Mouse (Mus musculus): Measurements from ENCODE around the gene Tarbp2. TPM values are rescaled to one million over a fixed set of nuclear protein-coding genes. Genes with fewer than 3 reads are reported as not detected.

Gene Tarbp2
- 62.3 and 70.0 TPM in 2 replicates for polyA plus RNA-seq (2015; fragmentation: Nextera tagmentation; extraction: Ambion mirVana)

GRCm38 (mm10) chr15:102517976-102518858, at the start of gene Tarbp2:
Gene Tarbp2, plus strand, starts transcription at chr15:102518192.

GRCm38 (mm10) chr15:102470183-102470604, 47.8 kb upstream of the Tarbp2 start, which contains the start of gene Pcbp2:
Gene Pcbp2, plus strand, starts transcription at chr15:102470539.

GRCm38 (mm10) chr15:102503447-102503846, 14.5 kb upstream of the Tarbp2 start, which contains the start of gene Gm10337:
Gene Gm10337, plus strand, starts transcription at chr15:102503722.

GRCm38 (mm10) chr15:102516728-102517404, 1.1 kb upstream of the Tarbp2 start, which contains the start of gene Map3k12:
Gene Map3k12, minus strand, starts transcription at chr15:102517064.

GRCm38 (mm10) chr15:102524892-102525485, 7.0 kb downstream of the Tarbp2 start, which contains the start of gene Npff:
Gene Npff, minus strand, starts transcription at chr15:102524942.

Other genes with a start within 250 kb of the Tarbp2 start
- 0.06 TPM in 1 of 2 replicates, not detected in the other for gene Gm9918, start 247.6 kb upstream of the Tarbp2 start, polyA plus RNA-seq (2015; fragmentation: Nextera tagmentation; extraction: Ambion mirVana)
- 30.0 and 37.6 TPM in 2 replicates for gene Mfsd5, start 238.7 kb upstream of the Tarbp2 start, polyA plus RNA-seq (2015; fragmentation: Nextera tagmentation; extraction: Ambion mirVana)
- gene Espl1, start 221.9 kb upstream of the Tarbp2 start, polyA plus RNA-seq (2015; fragmentation: Nextera tagmentation; extraction: Ambion mirVana), result 2.5 and 3.5 TPM in 2 replicates
- 270 and 314 TPM in 2 replicates for gene Pfdn5, start 192.1 kb upstream of the Tarbp2 start, polyA plus RNA-seq (2015; fragmentation: Nextera tagmentation; extraction: Ambion mirVana)
- gene Myg1, start 186.5 kb upstream of the Tarbp2 start, polyA plus RNA-seq (2015; fragmentation: Nextera tagmentation; extraction: Ambion mirVana), result 30.0 and 30.5 TPM in 2 replicates
- gene Aaas, start 167.4 kb upstream of the Tarbp2 start, polyA plus RNA-seq (2015; fragmentation: Nextera tagmentation; extraction: Ambion mirVana), result 11.4 and 14.4 TPM in 2 replicates
- gene Sp7, start 151.0 kb upstream of the Tarbp2 start, polyA plus RNA-seq (2015; fragmentation: Nextera tagmentation; extraction: Ambion mirVana), result 0.13 and 0.35 TPM in 2 replicates
- gene Sp1, start 112.0 kb upstream of the Tarbp2 start, polyA plus RNA-seq (2015; fragmentation: Nextera tagmentation; extraction: Ambion mirVana), result 3.3 and 4.0 TPM in 2 replicates
- 7.8 and 9.7 TPM in 2 replicates for gene Amhr2, start 72.8 kb upstream of the Tarbp2 start, polyA plus RNA-seq (2015; fragmentation: Nextera tagmentation; extraction: Ambion mirVana)
- gene Prr13, start 59.2 kb upstream of the Tarbp2 start, polyA plus RNA-seq (2015; fragmentation: Nextera tagmentation; extraction: Ambion mirVana), result 36.5 and 44.9 TPM in 2 replicates
- 105 and 113 TPM in 2 replicates for gene Pcbp2, start 47.7 kb upstream of the Tarbp2 start, polyA plus RNA-seq (2015; fragmentation: Nextera tagmentation; extraction: Ambion mirVana)
- 1.8 TPM in 1 of 2 replicates, not detected in the other for gene Gm10337, start 14.5 kb upstream of the Tarbp2 start, polyA plus RNA-seq (2015; fragmentation: Nextera tagmentation; extraction: Ambion mirVana)
- 4.0 and 4.2 TPM in 2 replicates for gene Map3k12, start 1.1 kb upstream of the Tarbp2 start, polyA plus RNA-seq (2015; fragmentation: Nextera tagmentation; extraction: Ambion mirVana)
- gene Npff, start 6.8 kb downstream of the Tarbp2 start, polyA plus RNA-seq (2015; fragmentation: Nextera tagmentation; extraction: Ambion mirVana), result 0.94 and 1.3 TPM in 2 replicates
- 0.14 TPM in 1 of 2 replicates, not detected in the other for gene Gm28047, start 106.9 kb downstream of the Tarbp2 start, polyA plus RNA-seq (2015; fragmentation: Nextera tagmentation; extraction: Ambion mirVana)
- 24.2 and 29.9 TPM in 2 replicates for gene Atf7, start 107.3 kb downstream of the Tarbp2 start, polyA plus RNA-seq (2015; fragmentation: Nextera tagmentation; extraction: Ambion mirVana)
- gene Atp5g2, start 154.2 kb downstream of the Tarbp2 start, polyA plus RNA-seq (2015; fragmentation: Nextera tagmentation; extraction: Ambion mirVana), result 91.0 and 109 TPM in 2 replicates
- 63.8 and 81.8 TPM in 2 replicates for gene Calcoco1, start 204.0 kb downstream of the Tarbp2 start, polyA plus RNA-seq (2015; fragmentation: Nextera tagmentation; extraction: Ambion mirVana)

Measured in skeletal muscle tissue, postnatal 0 days (tissue).